Comparison of ENCODE assay signal across 9 mouse cellular contexts in the genomic region with DNA sequence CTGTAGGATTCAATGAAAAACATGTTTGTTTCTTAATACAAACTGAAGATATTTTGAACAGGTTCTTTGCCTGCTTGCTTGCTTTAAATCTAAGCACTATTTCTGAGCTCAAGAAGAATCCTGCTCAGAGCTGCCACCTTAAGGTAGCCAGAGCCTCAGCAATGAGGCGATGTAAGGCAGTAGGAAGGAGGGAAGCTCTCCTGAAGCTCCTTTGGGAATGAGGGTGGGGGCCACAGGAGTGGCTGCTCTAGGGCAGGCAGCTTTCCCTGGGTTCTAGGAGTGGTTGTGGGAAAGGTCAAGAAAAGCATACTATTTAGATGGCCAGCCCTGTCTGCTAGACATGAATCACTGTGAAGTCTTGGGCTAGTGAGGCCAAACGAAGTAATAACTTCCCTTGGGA.
A peak's percentile ranks its signal among the peaks of the same experiment; 100 is the strongest.
DNase-seq lines count a peak whose midpoint lies in the region; ATAC-seq and TF ChIP-seq lines count a peak whose summit lies in the region.
"Had no signal": no experiment of that assay in that cellular context is flagged by ENCODE, and none has a peak within 500 bp of the region (broad histone marks: within the 10 kb centered on the region; RNA-seq: fewer than 3 reads in every experiment).

No protein-coding gene starts in this region.

- no peak overlapping the region for H3K9ac ChIP-seq in embryonic facial prominence, embryonic 11.5 days (replicated peaks; ENCODE audit: low read length)
- no peak overlapping the region for H3K9ac ChIP-seq in liver, embryonic 14.5 days (replicated peaks)
- H3K9ac ChIP-seq in liver, embryonic 12.5 days, result no peak overlapping the region
- H3K9ac ChIP-seq in embryonic facial prominence, embryonic 14.5 days (ENCODE audit: low read depth, low read length), result no peak overlapping the region
- no peak overlapping the region for H3K9ac ChIP-seq in hindbrain, embryonic 14.5 days
- H3K9ac ChIP-seq: liver, embryonic 15.5 days had no signal

- 48% methylated on average over 2 of the region's 2 CpGs for WGBS in embryonic facial prominence, embryonic 11.5 days
- WGBS in embryonic facial prominence, embryonic 10.5 days, result 39% methylated on average over 2 of the region's 2 CpGs
- 25% methylated on average over 2 of the region's 2 CpGs for WGBS in liver, embryonic 14.5 days (ENCODE audit: insufficient replicate concordance)
- WGBS in liver, embryonic 12.5 days (ENCODE audit: insufficient replicate concordance), result 33% methylated on average over 2 of the region's 2 CpGs
- 35% methylated on average over 2 of the region's 2 CpGs for WGBS in embryonic facial prominence, embryonic 14.5 days
- WGBS in hindbrain, embryonic 14.5 days, result 55% methylated on average over 2 of the region's 2 CpGs

- peak; percentile 21 for TF ChIP-seq CTCF in liver, embryonic 14.5 days (IDR thresholded peaks at IDR 0.05; ENCODE audit: low read depth)

- no peak overlapping the region for H3K4me3 ChIP-seq in embryonic facial prominence, embryonic 11.5 days (ENCODE audit: low read depth, low read length)
- H3K4me3 ChIP-seq in embryonic facial prominence, embryonic 10.5 days, result no peak overlapping the region
- no peak overlapping the region for H3K4me3 ChIP-seq in liver, embryonic 14.5 days (ENCODE audit: insufficient read depth in 1 of 2, low read depth in 2 of 2, low read length in 2 of 2)
- no peak overlapping the region for H3K4me3 ChIP-seq in liver, embryonic 12.5 days
- H3K4me3 ChIP-seq in embryonic facial prominence, embryonic 14.5 days (ENCODE audit: low read depth, low read length), result no peak overlapping the region
- no peak overlapping the region for H3K4me3 ChIP-seq in hindbrain, embryonic 14.5 days (replicated peaks; ENCODE audit: low read length)
- H3K4me3 ChIP-seq: liver, embryonic 15.5 days had no signal

- ATAC-seq in embryonic facial prominence, embryonic 11.5 days (replicated peaks; ENCODE audit: insufficient number of reproducible peaks, low FRiP score, low TSS enrichment, low read depth), result no peak
- ATAC-seq in liver, embryonic 14.5 days (ENCODE audit: insufficient read depth), result no peak
- no peak for ATAC-seq in liver, embryonic 12.5 days
- ATAC-seq in embryonic facial prominence, embryonic 14.5 days (ENCODE audit: low read depth), result 0 out of 2 replicates have a peak, but pooled peaks have one; percentile 50
- ATAC-seq in hindbrain, embryonic 14.5 days (ENCODE audit: low FRiP score), result no peak

- TF ChIP-seq EP300 in liver, embryonic 14.5 days (IDR thresholded peaks at IDR 0.05; ENCODE audit: low read depth), result no peak

- no peaks in the 10 kb centered on the region for H3K4me1 ChIP-seq in embryonic facial prominence, embryonic 11.5 days (ENCODE audit: control insufficient read depth, insufficient read depth, low read length)
- 0 out of 2 replicates have a peak, but pooled peaks cover 2% of the 10 kb centered on the region for H3K4me1 ChIP-seq in embryonic facial prominence, embryonic 10.5 days
- H3K4me1 ChIP-seq in liver, embryonic 14.5 days (replicated peaks; ENCODE audit: control insufficient read depth in 2 of 2, insufficient read depth in 2 of 2, low read length in 1 of 2), result no peaks in the 10 kb centered on the region
- H3K4me1 ChIP-seq in liver, embryonic 12.5 days, result no peaks in the 10 kb centered on the region
- no peaks in the 10 kb centered on the region for H3K4me1 ChIP-seq in embryonic facial prominence, embryonic 14.5 days (ENCODE audit: control insufficient read depth, insufficient read depth, low read length)
- no peaks in the 10 kb centered on the region for H3K4me1 ChIP-seq in hindbrain, embryonic 14.5 days (replicated peaks; ENCODE audit: control insufficient read depth, insufficient read depth, low read length)
- H3K4me1 ChIP-seq: liver, embryonic 15.5 days had no signal

- no peak overlapping the region for H3K4me2 ChIP-seq in embryonic facial prominence, embryonic 11.5 days (ENCODE audit: low read depth, low read length)
- no peak overlapping the region for H3K4me2 ChIP-seq in liver, embryonic 14.5 days (ENCODE audit: low read depth)
- H3K4me2 ChIP-seq in liver, embryonic 12.5 days, result no peak overlapping the region
- no peak overlapping the region for H3K4me2 ChIP-seq in embryonic facial prominence, embryonic 14.5 days (ENCODE audit: low read depth, low read length)
- no peak overlapping the region for H3K4me2 ChIP-seq in hindbrain, embryonic 14.5 days (replicated peaks)
- H3K4me2 ChIP-seq: liver, embryonic 15.5 days had no signal

- H3K27me3 ChIP-seq in embryonic facial prominence, embryonic 11.5 days (ENCODE audit: control insufficient read depth, insufficient read depth, low read length), result no peaks in the 10 kb centered on the region
- H3K27me3 ChIP-seq in embryonic facial prominence, embryonic 10.5 days (replicated peaks; ENCODE audit: low read depth, poor library complexity, severe bottlenecking), result no peaks in the 10 kb centered on the region
- no peaks in the 10 kb centered on the region for H3K27me3 ChIP-seq in liver, embryonic 14.5 days (ENCODE audit: control insufficient read depth, insufficient read depth, low read length)
- H3K27me3 ChIP-seq in liver, embryonic 12.5 days (replicated peaks), result no peaks in the 10 kb centered on the region
- no peaks in the 10 kb centered on the region for H3K27me3 ChIP-seq in embryonic facial prominence, embryonic 14.5 days (replicated peaks; ENCODE audit: control insufficient read depth, insufficient read depth, low read length)
- no peaks in the 10 kb centered on the region for H3K27me3 ChIP-seq in hindbrain, embryonic 14.5 days (ENCODE audit: control insufficient read depth, insufficient read depth, low read length)
- H3K27me3 ChIP-seq: liver, embryonic 15.5 days had no signal

- H3K27ac ChIP-seq in embryonic facial prominence, embryonic 11.5 days (replicated peaks; ENCODE audit: low read depth, low read length), result no peak overlapping the region
- H3K27ac ChIP-seq in embryonic facial prominence, embryonic 10.5 days (replicated peaks), result no peak overlapping the region
- H3K27ac ChIP-seq in liver, embryonic 14.5 days, result no peak overlapping the region
- H3K27ac ChIP-seq in liver, embryonic 12.5 days, result no peak overlapping the region
- no peak overlapping the region for H3K27ac ChIP-seq in embryonic facial prominence, embryonic 14.5 days (replicated peaks; ENCODE audit: low read depth, low read length)
- no peak overlapping the region for H3K27ac ChIP-seq in hindbrain, embryonic 14.5 days
- H3K27ac ChIP-seq: liver, embryonic 15.5 days had no signal

- H3K9me3 ChIP-seq in embryonic facial prominence, embryonic 11.5 days (replicated peaks; ENCODE audit: control insufficient read depth, low read length), result no peaks in the 10 kb centered on the region
- H3K9me3 ChIP-seq in embryonic facial prominence, embryonic 10.5 days, result no peaks in the 10 kb centered on the region
- H3K9me3 ChIP-seq in liver, embryonic 14.5 days (ENCODE audit: control insufficient read depth, low read length), result no peaks in the 10 kb centered on the region
- H3K9me3 ChIP-seq in liver, embryonic 12.5 days (replicated peaks), result no peaks in the 10 kb centered on the region
- no peaks in the 10 kb centered on the region for H3K9me3 ChIP-seq in embryonic facial prominence, embryonic 14.5 days (ENCODE audit: control insufficient read depth, low read length)
- H3K9me3 ChIP-seq in hindbrain, embryonic 14.5 days (ENCODE audit: control insufficient read depth, low read length), result no peaks in the 10 kb centered on the region
- H3K9me3 ChIP-seq: liver, embryonic 15.5 days had no signal

- H3K36me3 ChIP-seq in embryonic facial prominence, embryonic 11.5 days (replicated peaks; ENCODE audit: control insufficient read depth, insufficient read depth, low read depth, low read length), result no peaks in the 10 kb centered on the region
- no peaks in the 10 kb centered on the region for H3K36me3 ChIP-seq in embryonic facial prominence, embryonic 10.5 days (replicated peaks)
- no peaks in the 10 kb centered on the region for H3K36me3 ChIP-seq in liver, embryonic 14.5 days (replicated peaks; ENCODE audit: control insufficient read depth, insufficient read depth, low read depth)
- no peaks in the 10 kb centered on the region for H3K36me3 ChIP-seq in liver, embryonic 12.5 days
- H3K36me3 ChIP-seq in embryonic facial prominence, embryonic 14.5 days (ENCODE audit: control insufficient read depth, insufficient read depth, low read length), result no peaks in the 10 kb centered on the region
- no peaks in the 10 kb centered on the region for H3K36me3 ChIP-seq in hindbrain, embryonic 14.5 days (replicated peaks; ENCODE audit: control insufficient read depth, insufficient read depth)
- H3K36me3 ChIP-seq: liver, embryonic 15.5 days had no signal

- DNase-seq in embryonic facial prominence, embryonic 11.5 days (ENCODE audit: low spot score), result peak; percentile 11
- no peak for DNase-seq in embryonic facial prominence, embryonic 10.5 days (ENCODE audit: low spot score)
- no peak for DNase-seq in liver, embryonic 14.5 days (ENCODE audit: low read depth in 3 of 3, low spot score in 3 of 3)
- peak; percentile 59 for DNase-seq in embryonic facial prominence, embryonic 14.5 days (ENCODE audit: low spot score)
- peak; percentile 44 for DNase-seq in lung, postnatal 25 days (ENCODE audit: low spot score)
- DNase-seq in hindbrain, embryonic 14.5 days (ENCODE audit: low spot score), result no peak
- DNase-seq in spleen, postnatal 14 days (ENCODE audit: low spot score in 2 of 2), result no peak

Comparison
In these comparisons a context has a peak if more than half of its experiments do, and no peak if none do; other contexts are left out.
1. DNase-seq: peak in embryonic facial prominence, embryonic 11.5 days (single experiment), embryonic facial prominence, embryonic 14.5 days (single experiment) and lung, postnatal 25 days (single experiment); none in embryonic facial prominence, embryonic 10.5 days (single experiment), liver, embryonic 14.5 days (0 of 3), hindbrain, embryonic 14.5 days (single experiment) and spleen, postnatal 14 days (0 of 2).